Mouse (Mus musculus) c-Kit-negative CD71-positive TER-119-positive erythroid progenitor cells, embryonic 14.5 days (primary cell): ENCODE measurements around the gene Cenpn.

Source experiments
- DNase-seq: peaks from one replicate; pipeline ENCODE4 v3.0.0-alpha.2; 2013; ENCODE audit warnings: low read depth, low spot score

Cenpn gene

DNA sequence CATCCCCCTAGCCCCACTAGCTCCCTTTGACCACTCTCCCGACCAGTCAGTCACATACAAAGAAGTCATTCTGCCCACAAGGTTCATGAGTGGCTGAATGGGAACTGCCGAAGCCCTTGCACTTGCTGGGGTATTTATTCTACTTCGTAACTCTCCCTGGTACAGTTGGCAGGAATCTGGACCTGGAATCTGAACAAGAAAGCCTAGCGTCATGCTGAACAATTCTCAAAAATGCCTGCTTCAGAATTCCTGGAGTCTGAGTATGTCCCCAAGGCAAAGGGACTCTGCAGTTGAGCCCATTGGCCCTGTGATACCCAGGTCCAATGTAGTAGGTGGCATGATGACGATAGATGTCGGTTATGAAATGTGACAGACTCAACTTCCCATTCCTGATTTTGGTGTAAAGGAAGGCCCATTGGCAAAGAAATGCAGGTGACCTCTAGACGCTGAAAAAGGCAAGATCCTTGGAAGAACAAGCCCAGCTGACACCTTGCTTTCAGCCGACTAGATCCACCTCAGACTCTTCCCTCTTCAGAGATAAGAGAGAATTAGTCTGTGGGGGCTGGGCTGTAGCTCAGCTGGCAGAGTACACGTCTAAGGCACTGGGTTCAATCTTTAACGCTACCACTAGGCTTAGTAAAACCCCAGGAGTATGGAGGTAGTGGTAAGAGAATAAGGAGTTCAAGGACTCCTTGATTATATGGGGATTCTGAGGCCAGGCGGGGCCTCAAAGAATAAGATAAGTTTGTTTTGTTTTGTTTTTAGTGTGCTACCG, 20.9 kb downstream of the Cenpn start:
- DNase-seq, result no peak

DNA sequence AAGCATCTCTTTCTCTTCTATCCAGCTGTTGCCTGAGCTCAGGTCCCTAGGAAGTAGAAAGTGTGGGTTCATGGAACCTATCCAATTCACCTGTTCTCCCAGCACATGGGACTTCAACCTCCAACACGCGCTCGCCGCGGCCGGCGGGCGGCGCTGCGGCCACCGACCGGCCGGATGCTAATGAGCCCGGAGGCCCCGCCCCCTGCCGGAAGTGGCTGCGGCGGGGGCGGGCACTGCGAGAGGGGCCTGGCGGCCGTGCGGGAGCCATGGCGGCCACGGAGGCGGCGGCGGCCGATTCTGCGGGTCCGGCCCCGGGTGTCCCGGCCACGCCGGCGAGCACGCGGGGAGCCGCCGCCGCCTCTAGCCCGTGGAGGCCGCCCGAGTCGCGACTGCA, 21.6 kb downstream of the Cenpn start, which contains the start of gene Atmin:
Atmin (plus strand) TSS at position 233 of the 394 bp plus-strand sequence.
- peak; percentile 83 for DNase-seq

GRCm38 (mm10) chr8:116943555-116944384, 22.2 kb downstream of the Cenpn start:
- DNase-seq, result no peak

DNA sequence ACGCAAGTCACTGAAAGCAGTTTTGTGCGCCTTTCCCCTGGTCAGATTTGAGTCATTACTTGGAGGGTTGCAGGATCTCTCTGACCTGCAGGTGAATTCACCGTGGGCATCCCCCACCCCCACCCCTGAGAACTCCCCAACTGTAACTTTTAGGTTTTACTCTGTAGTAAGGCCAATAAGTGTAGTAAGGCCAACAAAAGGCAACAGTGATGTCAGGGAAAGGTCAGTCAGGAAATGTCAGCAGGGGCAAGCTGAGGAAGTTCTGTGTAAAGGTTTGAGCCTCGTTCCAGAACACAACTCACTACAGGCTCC, 22.8 kb downstream of the Cenpn start:
- no peak for DNase-seq

GRCm38 (mm10) chr8:116945169-116945910, 23.8 kb downstream of the Cenpn start:
- no peak for DNase-seq

DNA sequence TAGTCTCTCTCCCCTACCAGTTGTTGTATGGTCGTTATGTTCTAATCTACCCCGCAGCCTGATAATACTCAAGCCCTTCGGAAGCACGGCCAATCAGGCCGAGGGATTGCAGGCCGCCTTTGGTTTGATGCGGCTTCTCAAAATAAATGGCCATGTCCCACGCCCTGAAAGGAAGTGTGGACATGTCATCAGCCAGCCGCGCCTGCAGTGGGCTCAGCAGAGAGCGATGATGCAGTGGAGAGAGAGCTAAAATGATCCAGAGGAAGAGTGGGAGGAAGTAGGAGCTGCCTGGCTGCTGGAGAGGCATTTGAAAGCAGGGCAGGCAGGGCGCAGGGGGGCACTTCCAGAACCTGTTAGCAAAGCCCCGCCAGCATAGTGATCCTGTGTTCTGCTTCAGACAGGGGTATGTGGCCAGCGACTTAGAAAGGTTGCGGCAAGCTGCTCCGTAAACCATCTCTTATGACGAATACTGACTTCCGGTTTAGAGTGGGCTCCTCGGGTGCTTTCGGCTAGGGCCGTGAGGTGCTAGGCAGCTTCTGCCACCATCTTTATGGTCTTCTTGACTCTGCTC, 24.8 kb downstream of the Cenpn start:
- no peak for DNase-seq

GRCm38 (mm10) chr8:116946851-116947250, 25.3 kb downstream of the Cenpn start:
- DNase-seq, result no peak

DNA sequence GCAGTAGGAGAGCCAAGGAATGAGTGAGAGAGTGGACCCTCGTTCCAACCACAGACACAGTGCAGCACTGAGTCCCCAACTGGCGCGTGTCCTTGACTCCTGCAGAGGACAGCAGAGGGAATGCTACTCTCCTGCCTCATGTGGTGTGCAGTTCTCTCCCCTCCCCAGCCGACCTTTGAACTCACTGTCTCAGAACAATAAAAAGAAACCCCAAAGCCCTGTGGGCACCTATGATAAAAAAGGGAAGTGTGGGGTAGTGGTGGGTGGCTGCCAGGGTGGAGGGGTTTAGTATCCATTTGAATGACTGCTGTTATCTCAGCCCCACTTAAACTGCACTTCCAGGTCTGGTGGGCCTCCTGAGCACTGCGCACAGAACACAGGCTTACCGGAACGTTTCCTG, 26.1 kb downstream of the Cenpn start:
- no peak for DNase-seq

DNA sequence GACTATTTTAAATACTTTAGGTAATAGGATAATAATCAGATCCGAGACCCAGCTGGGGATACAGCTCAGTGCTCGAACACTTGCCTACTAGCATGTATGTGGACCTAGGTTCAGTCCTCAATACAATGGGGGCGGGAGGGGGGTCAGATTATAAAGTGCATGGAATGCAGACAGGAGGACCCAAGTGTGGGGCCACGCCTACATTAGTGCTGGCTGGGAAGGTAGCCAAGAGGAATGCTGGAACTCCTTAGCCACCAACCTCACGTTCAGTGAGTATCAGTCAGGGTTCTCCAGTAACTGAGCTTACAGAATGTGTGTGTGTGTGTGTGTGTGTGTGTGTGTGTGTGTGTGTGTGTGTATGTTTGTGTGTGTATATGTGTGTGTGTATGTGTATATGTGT, 29.8 kb downstream of the Cenpn start:
- DNase-seq, result no peak

- no peak for DNase-seq
Observed at GRCm38 (mm10) chr8:116951778-116952177, 30.2 kb downstream of the Cenpn start.

DNA sequence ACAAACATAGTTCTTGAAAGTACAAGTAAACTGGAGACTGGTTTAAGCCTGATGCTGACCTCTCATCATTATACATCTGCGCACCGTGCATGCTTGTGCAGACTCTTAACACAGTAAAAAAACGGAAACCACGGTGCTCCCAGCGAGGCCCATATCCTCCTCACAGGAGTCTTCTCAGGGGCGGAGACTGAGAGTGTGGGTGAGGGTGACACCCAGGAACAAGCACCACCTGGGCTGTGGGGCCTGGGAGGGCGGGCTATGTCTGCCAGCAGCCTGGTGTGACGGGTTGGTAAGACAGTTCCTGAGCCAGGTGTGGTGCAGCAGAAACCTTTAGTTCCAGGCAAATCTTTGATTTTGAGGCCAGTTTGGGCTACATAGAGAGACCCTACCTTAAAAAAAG, 30.9 kb downstream of the Cenpn start:
- no peak for DNase-seq

- no peak for DNase-seq
Observed at GRCm38 (mm10) chr8:116954415-116954814, 32.9 kb downstream of the Cenpn start.

DNA sequence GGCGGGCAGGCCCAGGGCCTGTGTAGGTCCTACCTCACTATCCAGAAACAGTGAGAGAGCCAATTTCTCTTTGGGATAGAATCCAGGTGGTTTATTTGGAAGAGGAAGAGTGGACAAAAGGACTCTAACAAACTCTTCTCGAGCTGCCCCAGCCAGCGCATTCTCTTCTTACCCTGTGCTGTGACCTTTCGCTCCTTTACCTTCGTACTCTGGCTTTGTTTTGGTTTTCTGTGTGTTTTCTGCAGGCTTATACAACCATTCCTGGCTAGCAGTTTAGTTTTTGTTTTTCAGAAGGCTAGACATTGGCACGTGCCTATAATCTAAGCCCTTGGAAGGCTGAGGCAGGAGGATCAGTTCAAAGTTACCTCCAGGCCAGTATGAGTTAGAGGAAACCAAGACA, 48.0 kb downstream of the Cenpn start:
- DNase-seq, result no peak

- no peak for DNase-seq
Observed at GRCm38 (mm10) chr8:116975066-116975465, 53.5 kb downstream of the Cenpn start.

- DNase-seq, result no peak
Observed at GRCm38 (mm10) chr8:116975606-116976005, 54.1 kb downstream of the Cenpn start.

DNA sequence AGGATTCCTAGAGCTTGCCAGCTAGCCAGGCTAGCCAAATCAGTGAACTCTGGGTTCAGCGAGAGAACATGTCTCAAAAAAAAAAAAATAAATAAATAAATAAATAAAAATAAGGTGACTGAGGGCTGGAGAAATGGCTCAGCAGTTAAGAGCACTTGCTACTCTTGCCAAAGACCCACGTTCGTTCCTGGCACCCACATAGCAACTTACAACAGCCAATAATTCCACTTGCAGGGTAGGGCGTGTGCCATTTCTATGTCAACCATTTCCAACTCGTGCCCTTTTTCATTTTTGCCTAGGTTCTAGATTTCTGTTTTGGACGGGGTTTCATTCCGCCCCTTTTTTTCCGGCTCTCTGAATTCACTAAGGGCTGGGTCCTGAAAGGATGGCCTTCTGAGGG, 56.5 kb downstream of the Cenpn start:
- no peak for DNase-seq

GRCm38 (mm10) chr8:116978631-116979256, 57.2 kb downstream of the Cenpn start, which contains the start of gene 1700030J22Rik:
Gene 1700030J22Rik (minus strand): TSS chr8:116978959.
- peak; percentile 98 for DNase-seq

- DNase-seq, result peak; percentile 70
Observed at GRCm38 (mm10) chr8:116980117-116980516, 58.6 kb downstream of the Cenpn start.

- DNase-seq, result no peak
Observed at GRCm38 (mm10) chr8:116989842-116990241, 68.3 kb downstream of the Cenpn start.
